Mouse (Mus musculus) cortical plate, adult 2 months (tissue): ENCODE data around the gene Sugp2.

Experiments
- CTCF ChIP-seq: fragments of 200-500 bp; IDR thresholded peaks from 2 replicates; pipeline ENCODE4 v1.5.1; 2011; ENCODE audit warnings: mild to moderate bottlenecking, control low read depth, low read length; ENCODE audit not compliant: insufficient read depth; ENCODE audit errors: extremely low read depth
- POLR2A ChIP-seq: fragments of 200-500 bp; IDR thresholded peaks from 2 replicates; pipeline ENCODE4 v1.6.1; 2011; ENCODE audit warnings: mild to moderate bottlenecking, low read length, control low read depth; ENCODE audit not compliant: insufficient read depth; ENCODE audit errors: extremely low read depth

DNA sequence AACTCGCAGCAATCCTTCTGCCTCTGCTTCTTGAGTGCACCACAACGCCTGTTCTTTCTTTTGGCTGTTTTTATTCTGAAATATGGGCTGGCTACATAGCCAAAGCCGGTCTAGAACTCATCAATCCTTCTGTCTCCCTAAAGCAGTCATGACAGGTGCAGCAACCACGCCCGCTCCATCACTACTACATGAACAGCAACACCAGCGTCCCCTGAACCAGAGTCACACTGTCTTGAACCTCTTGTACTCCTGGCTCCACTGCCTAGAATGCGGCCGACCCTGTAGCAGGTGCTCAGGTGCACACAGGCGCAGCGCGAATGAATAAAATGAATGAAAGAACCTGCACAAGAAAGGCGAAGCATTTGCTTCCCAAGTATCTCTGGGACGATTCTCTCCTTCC, 420 bp upstream of the Sugp2 start:
- TF ChIP-seq POLR2A = no peak
- TF ChIP-seq CTCF = no peak
